Mouse (Mus musculus) stomach, embryonic 15.5 days (tissue): Measurements from ENCODE around the gene Ndufb8. TPM values are rescaled to one million over a fixed set of nuclear protein-coding genes. Genes with fewer than 3 reads are reported as not detected.

ENCODE experiments used
- ATAC-seq: fragments of 200-750 bp; cut with Nextera tagmentation; 2 replicates; pipeline ENCODE4 v1.8.0; 2017; ENCODE audit warnings: low read depth, moderate number of reproducible peaks, moderate TSS enrichment; ENCODE audit not compliant: insufficient read depth, low FRiP score
- H3K27ac ChIP-seq: fragments of 300-500 bp; sonication (generic); 2 replicates; pipeline ENCODE4 v1.5.1; 2015; ENCODE audit warnings: mild to moderate bottlenecking, inconsistent platforms
- H3K27me3 ChIP-seq: fragments of 300-500 bp; sonication (generic); replicated peaks from 2 replicates; pipeline ENCODE4 v1.6.1; 2015; ENCODE audit warnings: inconsistent platforms
- H3K36me3 ChIP-seq: fragments of 300-500 bp; sonication (generic); 2 replicates; pipeline ENCODE4 v1.6.1; 2015; ENCODE audit warnings: inconsistent platforms
- H3K4me1 ChIP-seq: fragments of 300-500 bp; sonication (generic); 2 replicates; pipeline ENCODE4 v1.6.1; 2015; ENCODE audit warnings: inconsistent platforms
- H3K4me2 ChIP-seq: fragments of 300-500 bp; sonication (generic); 2 replicates; pipeline ENCODE4 v1.6.1; 2015; ENCODE audit warnings: mild to moderate bottlenecking, inconsistent platforms
- H3K4me3 ChIP-seq: fragments of 300-500 bp; sonication (generic); replicated peaks from 2 replicates; pipeline ENCODE4 v1.5.1; 2015; ENCODE audit warnings: inconsistent platforms
- H3K9ac ChIP-seq: fragments of 300-500 bp; sonication (generic); 2 replicates; pipeline ENCODE4 v1.6.1; 2015; ENCODE audit warnings: inconsistent platforms
- H3K9me3 ChIP-seq: fragments of 300-500 bp; sonication (generic); 2 replicates; pipeline ENCODE4 v1.6.1; 2016; ENCODE audit warnings: inconsistent platforms
- WGBS: fragments of 180-500 bp; shearing (Covaris S2); methylation state at CpG from one replicate; pipeline ENCODE4 v1.1.7; 2015; 5-methylcytosine and 5-hydroxymethylcytosine counted together
- polyA plus RNA-seq: library from polyadenylated mRNA; unstranded; fragments of >200 nt; fragmentation: Nextera tagmentation; extraction: Ambion mirVana; gene quantifications from 2 replicates; pipeline ENCODE4 v1.2.1, GENCODE M21; 2015

The Ndufb8 gene
- polyA plus RNA-seq, 1 experiment from 2014 or later, result 594 TPM

GRCm38 (mm10) chr19:44502741-44503140 is 52.5 kb downstream of the Ndufb8 start:
- ATAC-seq, result no peak
- peaks cover 5% of the 10 kb centered on the region; the same call in 1 of the 2 replicates for H3K27me3 ChIP-seq
- H3K4me2 ChIP-seq, result no peak overlapping the region
- H3K4me1 ChIP-seq, result no peaks in the 10 kb centered on the region
- no peaks in the 10 kb centered on the region for H3K9me3 ChIP-seq
- no peaks in the 10 kb centered on the region for H3K36me3 ChIP-seq
- H3K9ac ChIP-seq, result no peak overlapping the region
- WGBS, result 76% methylated on average over 4 of the region's 4 CpGs
- H3K27ac ChIP-seq, result no peak overlapping the region
- H3K4me3 ChIP-seq, result no peak overlapping the region

DNA sequence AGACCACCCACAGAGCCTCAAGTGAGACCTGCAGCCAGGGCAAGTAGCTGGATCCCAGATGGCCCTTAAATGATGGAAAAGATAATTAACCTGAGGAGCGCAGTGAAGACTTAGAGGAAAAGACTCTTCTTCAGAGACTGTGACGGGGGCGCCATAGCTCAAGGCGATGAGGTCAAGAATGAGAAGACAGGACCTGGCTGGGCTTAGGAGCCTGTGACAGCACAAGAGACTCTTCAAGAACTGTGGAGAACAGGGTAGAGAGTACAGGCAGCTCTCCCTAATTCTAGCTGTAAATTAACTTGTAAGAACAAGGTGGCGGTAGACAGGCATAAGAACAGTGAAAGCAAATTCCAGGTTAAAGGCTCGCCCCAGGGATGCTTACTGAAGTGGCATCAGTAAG is 53.3 kb downstream of the Ndufb8 start:
- H3K27me3 ChIP-seq, result peaks cover 5% of the 10 kb centered on the region; the same call in 1 of the 2 replicates
- 66% methylated on average over 6 of the region's 6 CpGs for WGBS

DNA sequence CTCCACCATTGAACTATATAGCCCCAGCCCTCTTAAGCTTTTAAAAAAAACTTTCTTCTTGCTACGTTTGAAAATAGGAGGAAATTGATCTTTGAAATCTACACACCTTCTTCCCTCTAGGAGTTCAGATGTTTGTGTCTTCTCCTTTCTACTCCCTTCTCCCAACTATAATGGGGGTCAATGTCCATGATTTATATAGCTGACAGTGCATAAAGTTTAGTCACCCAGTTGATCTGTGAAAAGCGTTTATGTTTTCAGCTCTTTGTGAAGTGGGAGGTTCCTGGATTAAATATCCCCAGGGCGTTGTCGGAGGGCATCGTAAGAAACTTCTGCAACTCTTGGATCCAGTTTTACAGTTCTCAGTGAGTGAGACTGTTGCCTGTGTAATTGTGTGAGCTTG is 55.0 kb downstream of the Ndufb8 start:
- Histone ChIP-seq H3K27me3 (peaks cover 5% of the 10 kb centered on the region; the same call in 1 of the 2 replicates), H3K27ac (no peak overlapping the region), H3K9ac (no peak overlapping the region), H3K4me1 (no peaks in the 10 kb centered on the region), H3K4me2 (no peak overlapping the region), H3K36me3 (no peaks in the 10 kb centered on the region), H3K4me3 (no peak overlapping the region), H3K9me3 (no peaks in the 10 kb centered on the region)
- WGBS, result 46% methylated on average over 5 of the region's 5 CpGs
- no peak for ATAC-seq

More for the DNA sequence above, 53.3 kb downstream of the Ndufb8 start:
- Histone ChIP-seq H3K9me3 (no peaks in the 10 kb centered on the region), H3K9ac (no peak overlapping the region), H3K4me1 (no peaks in the 10 kb centered on the region), H3K4me3 (no peak overlapping the region), H3K36me3 (no peaks in the 10 kb centered on the region), H3K27ac (no peak overlapping the region), H3K4me2 (no peak overlapping the region)
- ATAC-seq, result no peak

- ATAC-seq, result no peak
- Histone ChIP-seq H3K4me3 (no peak overlapping the region), H3K27me3 (no peaks in the 10 kb centered on the region; the same call in 1 of the 2 replicates), H3K27ac (no peak overlapping the region), H3K4me2 (no peak overlapping the region), H3K9me3 (no peaks in the 10 kb centered on the region), H3K4me1 (no peaks in the 10 kb centered on the region), H3K36me3 (no peaks in the 10 kb centered on the region), H3K9ac (no peak overlapping the region)
- WGBS, result 49% methylated on average over 6 of the region's 6 CpGs
These were observed 56.3 kb downstream of the Ndufb8 start for GRCm38 (mm10) chr19:44498936-44499335.

Other genes starting within 250 kb of the Ndufb8 start
- gene Scd4, start 222.3 kb downstream of the Ndufb8 start, polyA plus RNA-seq, result 0.12 and 0.15 TPM in 2 replicates
- 3.9 and 5.3 TPM in 2 replicates for gene Scd1, start 147.6 kb downstream of the Ndufb8 start, polyA plus RNA-seq
- gene Wnt8b, start 62.0 kb downstream of the Ndufb8 start, polyA plus RNA-seq, result 0.12 and 0.15 TPM in 2 replicates
- gene Sec31b, start 9.6 kb downstream of the Ndufb8 start, polyA plus RNA-seq, result 0.63 and 0.66 TPM in 2 replicates
- 1.0 TPM in 1 of 2 replicates, not detected in the other for gene Gm20538, start 2.6 kb downstream of the Ndufb8 start, polyA plus RNA-seq
- 27.0 and 27.2 TPM in 2 replicates for gene Hif1an, start 7.4 kb upstream of the Ndufb8 start, polyA plus RNA-seq
- 0.08 TPM in 1 of 2 replicates, not detected in the other for gene Pax2, start 200.6 kb upstream of the Ndufb8 start, polyA plus RNA-seq